Comparison of ENCODE assay signal across 8 mouse cellular contexts in the genomic region with DNA sequence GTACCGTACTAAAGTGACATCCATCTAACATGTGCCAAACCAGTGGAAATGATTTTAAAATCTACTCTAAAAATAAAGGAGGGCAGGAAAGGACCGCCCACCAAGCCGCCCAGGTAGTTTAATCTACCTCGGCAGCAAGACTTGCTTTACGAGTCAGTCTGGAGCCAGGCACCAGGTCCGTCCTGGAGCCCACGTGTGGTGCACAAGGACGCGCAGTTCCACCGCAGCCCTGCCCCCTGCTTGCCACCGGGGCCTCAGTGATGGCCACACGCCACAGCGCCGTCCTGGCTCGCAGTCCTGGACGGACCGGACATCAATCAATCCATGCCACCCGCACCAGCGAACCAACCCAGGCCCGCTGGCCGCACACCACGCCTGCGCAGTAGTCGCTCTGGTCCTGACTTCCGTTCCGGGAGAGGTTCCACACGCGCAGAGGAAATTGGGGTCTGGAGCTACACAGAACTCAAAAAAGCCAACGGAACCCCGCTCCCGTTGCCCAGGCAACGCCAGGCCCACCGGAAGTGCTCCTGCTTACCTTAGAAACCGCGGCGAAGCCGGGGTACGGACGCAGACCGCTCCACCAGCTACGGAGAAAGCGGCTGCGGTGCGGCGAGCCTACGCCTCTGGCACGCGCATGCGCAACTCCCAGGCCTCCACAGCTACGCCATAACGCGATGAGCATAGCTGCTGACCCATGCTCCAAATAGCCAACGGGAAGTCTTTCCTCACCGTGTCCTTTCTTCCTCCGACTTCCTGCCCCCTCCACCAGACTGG. TPM values are rescaled to one million over a fixed set of nuclear protein-coding genes. Genes with fewer than 3 reads are reported as not detected.
DNase-seq lines count a peak whose midpoint lies in the region; ATAC-seq and TF ChIP-seq lines count a peak whose summit lies in the region.

Gene Setd4 (minus strand): TSS at position 625 of the 774 bp plus-strand sequence.

- H3K9ac ChIP-seq in forebrain, embryonic 15.5 days (replicated peaks): peak within 1 kb of the TSS; percentile 67
- H3K9ac ChIP-seq in neural tube, embryonic 14.5 days (replicated peaks; ENCODE audit: low read depth, low read length): peak within 1 kb of the TSS; percentile 63

- H3K4me2 ChIP-seq in forebrain, embryonic 15.5 days (replicated peaks): peak within 1 kb of the TSS; percentile 80
- peak within 1 kb of the TSS; percentile 89 for H3K4me2 ChIP-seq in neural tube, embryonic 14.5 days (ENCODE audit: low read depth, low read length)

- TF ChIP-seq POLR2A in testis, adult 2 months (IDR thresholded peaks at IDR 0.05; ENCODE audit: control insufficient read depth, low read depth, low read length): peak; percentile 86

- H3K4me1 ChIP-seq in G1E (ENCODE audit: insufficient read depth, low read depth, low read length): peaks cover 57% of the 10 kb centered on the region
- H3K4me1 ChIP-seq in forebrain, embryonic 15.5 days: peaks cover 25% of the 10 kb centered on the region
- H3K4me1 ChIP-seq in neural tube, embryonic 14.5 days (ENCODE audit: control insufficient read depth, insufficient read depth, low read length): peaks cover under 1% of the 10 kb centered on the region
- H3K4me1 ChIP-seq in testis, adult 2 months (ENCODE audit: control insufficient read depth, insufficient read depth, low read length): peaks cover 16% of the 10 kb centered on the region

- H3K4me3 ChIP-seq in G1E (ENCODE audit: low read depth, low read length): peak within 1 kb of the TSS; percentile 97
- H3K4me3 ChIP-seq in forebrain, embryonic 15.5 days: peak within 1 kb of the TSS; percentile 57
- peak within 1 kb of the TSS; percentile 40 for H3K4me3 ChIP-seq in neural tube, embryonic 14.5 days (ENCODE audit: low read depth, low read length)
- peak within 1 kb of the TSS; percentile 99 for H3K4me3 ChIP-seq in testis, adult 2 months (ENCODE audit: control insufficient read depth, low read depth, low read length)

- no peak for TF ChIP-seq CTCF in G1E (IDR thresholded peaks at IDR 0.05; ENCODE audit: low read depth, low read length)
- 0 out of 2 replicates have a peak, but pooled peaks have one; percentile 10 for TF ChIP-seq CTCF in testis, adult 2 months (IDR thresholded peaks at IDR 0.05; ENCODE audit: control insufficient read depth, insufficient read depth, insufficient replicate concordance, low read depth, low read length)

- 1% methylated on average over 55 of the region's 55 CpGs for WGBS in forebrain, embryonic 15.5 days
- under 1% methylated on average over 55 of the region's 55 CpGs for WGBS in neural tube, embryonic 14.5 days

- H3K36me3 ChIP-seq in G1E (replicated peaks): peaks cover 21% of the 10 kb centered on the region
- peaks cover 3% of the 10 kb centered on the region for H3K36me3 ChIP-seq in forebrain, embryonic 15.5 days
- H3K36me3 ChIP-seq in neural tube, embryonic 14.5 days (ENCODE audit: control insufficient read depth, insufficient read depth, low read length): no peaks in the 10 kb centered on the region
- H3K36me3 ChIP-seq in testis, adult 2 months (ENCODE audit: control insufficient read depth, insufficient read depth, low read length): no peaks in the 10 kb centered on the region

- H3K9me3 ChIP-seq in G1E (replicated peaks): no peaks in the 10 kb centered on the region
- H3K9me3 ChIP-seq in forebrain, embryonic 15.5 days: no peaks in the 10 kb centered on the region
- no peaks in the 10 kb centered on the region for H3K9me3 ChIP-seq in neural tube, embryonic 14.5 days (ENCODE audit: control insufficient read depth, low read length)

- peak; percentile 85 for DNase-seq in G1E (ENCODE audit: low spot score)
- DNase-seq in cerebellum, adult 11-12 months: peak; percentile 96
- DNase-seq in heart, postnatal 25 days (ENCODE audit: low spot score): peak; percentile 87
- peak; percentile 94 to 96 for DNase-seq in layer of hippocampus, adult 18-20 months (ENCODE audit: low spot score in 2 of 2)
- DNase-seq in lung, adult 18-20 months: peak; percentile 94 to 96

- ATAC-seq in G1E (ENCODE audit: extremely low read depth, insufficient number of reproducible peaks, low FRiP score, poor library complexity, severe bottlenecking): peak; percentile 80
- ATAC-seq in forebrain, embryonic 15.5 days (replicated peaks): peak; percentile 88
- peak; percentile 89 for ATAC-seq in neural tube, embryonic 14.5 days (ENCODE audit: low read depth)

- peak within 1 kb of the TSS; percentile 93 for H3K27ac ChIP-seq in forebrain, embryonic 15.5 days (replicated peaks)
- H3K27ac ChIP-seq in neural tube, embryonic 14.5 days (ENCODE audit: low read depth, low read length): peak within 1 kb of the TSS; percentile 96
- H3K27ac ChIP-seq in testis, adult 2 months (ENCODE audit: control insufficient read depth, insufficient read depth, low read depth, low read length): peak within 1 kb of the TSS; percentile 94

- intact Hi-C loops in heart, postnatal 25 days (cut with DNase I): no loop called here

- H3K27me3 ChIP-seq in G1E (ENCODE audit: insufficient read depth, low read length): peaks cover 4% of the 10 kb centered on the region
- H3K27me3 ChIP-seq in forebrain, embryonic 15.5 days: 0 out of 2 replicates have a peak, but pooled peaks cover 7% of the 10 kb centered on the region
- no peaks in the 10 kb centered on the region for H3K27me3 ChIP-seq in neural tube, embryonic 14.5 days (ENCODE audit: control insufficient read depth, insufficient read depth, low read length)
- H3K27me3 ChIP-seq in testis, adult 2 months (ENCODE audit: control insufficient read depth, insufficient read depth, low read length): no peaks in the 10 kb centered on the region

RNA-seq across cellular contexts. Expression of gene Setd4, which starts in this region (rescaled TPM):
- total RNA-seq in G1E (2014; fragmentation: Nextera tagmentation) (3.4 and 11.6 TPM in 2 replicates), G1E (2017) (4.9 and 6.8 TPM in 2 replicates)
- polyA plus RNA-seq in G1E (2012): 1.9 and 2.6 TPM in 2 replicates
- polyA plus RNA-seq in forebrain, embryonic 15.5 days (2015; fragmentation: Nextera tagmentation; extraction: Ambion mirVana): 15.5 and 20.2 TPM in 2 replicates
- 1 to 10 TPM; 1.5 TPM for total RNA-seq in heart, postnatal 25 days (2021)
- 10 to 100 TPM in 1 of 2 experiments, 1 to 10 TPM in 1; 8.6 to 10.8 TPM for total RNA-seq in layer of hippocampus, adult 18-20 months (2021)
- 12.3 and 19.9 TPM in 2 replicates for polyA plus RNA-seq in neural tube, embryonic 14.5 days (2014; fragmentation: Nextera tagmentation; extraction: Ambion mirVana)
- 6.2 and 7.7 TPM in 2 replicates for polyA plus RNA-seq in testis, adult 2 months (2012; rRNA removed)

Comparison
In these comparisons a context has a peak if more than half of its experiments do, and no peak if none do; other contexts are left out.
1. Peak in every context shown above with its lines: DNase-seq, ATAC-seq, H3K4me3 ChIP-seq and H3K27ac ChIP-seq.
2. H3K4me3 ChIP-seq: peak in every context shown above with its lines; median percentile 99 in testis, adult 2 months; 97 in G1E; 57 in forebrain, embryonic 15.5 days; 40 in neural tube, embryonic 14.5 days.